Mouse (Mus musculus) T-helper 2 cell (primary cell): Measurements from ENCODE around the gene Mtmr14.

Experiments used
- in situ Hi-C: fragments of 300-600 bp; cut with MboI, MseI; formaldehyde crosslinking; loops from one replicate; pipeline ENCODE4 v1.15.1; 2025; ENCODE audit warnings: high pct_unique_total_duplicates

The Mtmr14 gene

DNA sequence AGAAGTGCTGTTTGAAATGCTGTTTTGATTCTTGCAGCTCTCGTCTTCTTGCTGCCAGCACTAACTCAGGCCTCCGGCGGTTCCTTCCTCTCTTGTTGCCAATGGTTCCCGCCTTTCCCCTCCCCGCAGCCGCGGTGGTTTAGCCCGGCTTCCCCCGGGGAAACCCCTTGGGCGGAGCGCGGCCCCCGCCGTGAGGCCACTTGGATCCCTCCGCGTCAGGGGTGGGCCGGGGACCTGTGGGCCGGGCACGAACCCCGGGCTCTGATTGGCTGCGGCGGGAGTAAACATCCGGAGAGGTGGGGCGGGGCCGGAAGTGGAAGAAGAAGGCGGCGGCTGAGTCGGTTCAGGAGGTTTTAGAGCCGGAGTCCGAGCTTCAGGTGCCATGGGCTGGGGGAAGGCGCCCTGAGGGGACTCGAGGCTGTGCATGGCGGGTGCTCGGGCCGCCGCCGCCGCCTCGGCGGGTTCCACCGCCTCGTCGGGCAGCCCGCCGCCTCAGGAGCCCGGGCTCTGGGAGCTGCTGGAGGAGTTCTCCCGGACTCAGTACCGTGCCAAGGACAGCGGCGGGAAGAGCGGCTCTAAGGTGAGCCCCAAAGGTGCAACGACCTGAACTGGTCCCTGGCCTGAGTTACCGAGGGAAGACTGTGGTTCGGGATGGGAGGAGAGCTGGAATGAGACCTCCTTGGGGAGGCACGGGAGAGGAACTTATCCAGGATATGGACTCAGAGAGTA lies at the start of gene Mtmr14:
Gene Mtmr14 (plus strand): TSS at position 302 of the 729 bp plus-strand sequence.
- in situ Hi-C loops = loop anchor here (10.0 kb wide), 1 partner anchor 193 kb away; the partner anchor contains the start of gene Thumpd3

DNA sequence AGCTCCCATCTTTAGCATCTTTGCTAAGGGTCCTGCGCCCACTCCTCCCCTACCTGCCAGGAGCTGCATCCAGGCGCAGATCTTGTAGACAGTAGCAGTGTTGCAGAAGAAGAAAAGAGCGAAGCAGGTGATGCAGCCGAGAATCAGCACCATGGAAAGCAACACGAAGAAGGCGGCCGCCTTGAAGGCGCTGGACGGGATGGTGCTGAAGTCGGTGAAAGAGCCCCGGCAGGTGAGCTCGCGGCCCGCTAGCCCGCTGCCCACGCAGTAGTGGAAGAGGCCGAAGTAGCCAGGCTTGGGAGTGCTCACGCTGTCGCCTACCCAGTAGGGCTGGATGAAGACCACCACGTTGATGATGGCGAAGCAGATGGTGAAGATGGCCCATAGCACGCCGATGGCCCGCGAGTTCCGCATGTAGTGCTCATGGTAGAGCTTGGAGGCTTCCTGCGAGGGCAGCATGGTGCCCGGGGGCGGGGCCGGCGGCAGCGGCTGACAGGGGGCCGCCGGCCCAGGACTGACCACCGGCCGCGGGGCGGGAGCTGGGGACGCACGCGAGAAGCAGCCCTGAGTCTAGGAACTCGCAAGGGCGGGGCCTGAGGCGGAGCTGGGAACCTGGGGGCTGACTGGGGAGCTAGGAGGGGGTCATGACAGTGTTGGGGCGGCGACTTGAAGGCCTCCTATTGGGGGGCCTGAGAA lies 43.7 kb upstream of the Mtmr14 start:
- in situ Hi-C loops = no loop called here

DNA sequence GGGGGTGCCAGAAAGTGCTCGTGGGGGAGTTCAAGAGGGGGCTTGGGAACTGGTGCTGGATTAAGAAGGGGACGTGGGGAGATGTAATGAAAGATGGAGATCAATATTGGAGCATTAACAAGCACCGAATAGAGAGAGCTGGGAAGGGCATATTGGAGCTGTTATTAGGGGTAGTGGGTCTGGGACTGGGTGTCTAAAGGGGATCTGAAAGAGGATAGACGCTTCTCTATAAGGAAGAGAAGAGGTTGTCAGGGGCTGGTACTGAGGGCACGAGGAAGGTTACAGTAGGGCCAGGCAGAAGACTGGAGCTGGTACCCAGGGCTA lies 43.2 kb upstream of the Mtmr14 start:
- in situ Hi-C loops = no loop called here

DNA sequence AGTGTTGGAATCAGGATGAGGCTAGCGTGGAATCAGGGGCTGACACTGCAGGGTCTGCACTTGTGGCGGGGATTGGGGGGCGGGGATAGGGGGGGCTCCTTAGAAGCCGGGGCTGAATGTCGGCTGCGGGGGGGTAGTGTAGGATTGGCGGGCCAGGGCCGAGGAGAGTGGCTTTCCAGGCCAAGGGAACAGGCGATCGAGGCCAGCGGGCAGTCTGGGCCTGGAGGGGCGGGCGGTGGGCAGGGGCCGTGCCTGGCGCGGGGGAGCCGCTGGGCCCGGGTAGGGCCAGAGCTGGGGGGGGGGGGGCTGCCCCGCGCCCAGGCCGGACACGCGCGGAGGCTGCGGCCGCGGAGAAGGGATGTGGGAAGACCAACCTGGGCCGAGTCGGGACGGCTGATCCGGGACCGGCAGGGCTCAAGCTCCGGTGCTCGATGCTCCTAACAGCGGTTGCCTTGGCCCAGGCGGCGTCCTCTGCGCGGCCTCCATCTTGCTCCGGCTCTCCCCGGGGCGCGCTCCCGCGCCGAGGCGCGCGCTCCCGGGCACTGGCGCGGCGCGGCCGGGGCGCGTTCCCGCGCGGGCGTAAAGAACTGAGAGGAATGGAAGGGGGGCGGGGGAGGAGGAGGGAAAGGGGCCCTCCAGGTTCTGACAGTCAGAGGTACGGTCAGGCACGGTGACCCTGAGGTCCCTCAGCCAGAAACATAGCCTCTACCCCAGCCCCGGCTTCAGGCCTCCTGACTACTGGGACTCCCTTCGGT lies 42.6 kb upstream of the Mtmr14 start, which contains the start of gene Lhfpl4:
Gene Lhfpl4 (minus strand): TSS at position 544 of the 755 bp plus-strand sequence.
- in situ Hi-C loops = no loop called here

DNA sequence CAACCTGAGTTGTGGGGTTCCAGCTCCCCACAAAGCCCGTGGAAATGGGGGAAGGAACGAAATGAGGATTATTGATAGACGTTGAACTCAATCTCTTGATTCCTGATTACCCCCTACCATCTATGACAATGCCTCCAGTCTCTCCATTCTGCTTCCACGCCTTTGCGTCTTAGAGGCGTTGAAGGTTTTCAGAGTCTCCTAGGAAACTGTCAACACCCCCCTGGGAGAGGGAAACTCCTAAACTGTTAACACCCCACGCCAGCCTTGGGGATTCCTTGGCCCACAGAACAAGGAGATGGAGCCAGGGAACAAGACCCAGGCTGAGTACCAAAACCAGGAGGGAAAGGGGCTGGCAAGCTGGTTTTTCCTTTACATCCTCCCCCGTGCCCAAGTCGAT lies 42.0 kb upstream of the Mtmr14 start:
- in situ Hi-C loops = no loop called here

DNA sequence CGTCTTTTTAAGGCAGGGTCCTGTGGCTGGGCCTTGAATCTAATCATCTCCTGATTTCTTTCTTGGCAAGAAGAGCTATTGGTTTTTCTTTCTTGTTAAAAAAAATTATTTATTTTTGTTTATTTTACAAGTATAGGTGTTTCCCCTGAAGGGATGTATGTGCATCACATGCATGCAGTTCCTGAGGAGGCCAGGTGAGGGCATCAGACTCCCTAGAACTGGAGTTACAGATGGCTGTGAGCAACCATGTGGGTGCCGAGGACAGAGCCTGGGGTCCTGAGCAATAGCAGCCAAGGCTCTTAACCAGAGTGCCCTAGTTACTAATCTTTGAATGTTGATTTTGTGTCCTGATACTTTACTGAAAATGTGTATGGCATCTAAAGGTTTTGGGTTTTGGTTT lies 21.4 kb upstream of the Mtmr14 start:
- in situ Hi-C loops = no loop called here

DNA sequence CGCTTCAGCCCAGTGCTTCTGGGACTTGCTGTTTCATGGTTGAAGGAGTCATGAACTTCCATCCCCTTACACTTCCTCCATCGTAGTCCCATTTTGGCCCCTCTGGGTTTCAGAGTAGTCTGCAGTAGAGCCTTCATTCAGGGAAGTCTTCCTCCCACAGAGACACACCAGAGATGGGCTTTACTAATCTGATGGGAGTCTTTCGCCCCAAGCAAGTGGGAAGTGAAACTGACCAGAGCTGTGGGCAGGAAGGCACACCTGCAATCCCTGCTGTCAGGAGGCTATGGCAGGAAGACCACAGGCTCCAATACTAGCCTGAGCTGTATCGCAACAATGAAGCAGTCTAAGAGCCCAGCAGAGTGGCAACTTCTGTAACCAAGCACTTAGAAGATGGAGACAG lies 11.8 kb upstream of the Mtmr14 start:
- in situ Hi-C loops = no loop called here

DNA sequence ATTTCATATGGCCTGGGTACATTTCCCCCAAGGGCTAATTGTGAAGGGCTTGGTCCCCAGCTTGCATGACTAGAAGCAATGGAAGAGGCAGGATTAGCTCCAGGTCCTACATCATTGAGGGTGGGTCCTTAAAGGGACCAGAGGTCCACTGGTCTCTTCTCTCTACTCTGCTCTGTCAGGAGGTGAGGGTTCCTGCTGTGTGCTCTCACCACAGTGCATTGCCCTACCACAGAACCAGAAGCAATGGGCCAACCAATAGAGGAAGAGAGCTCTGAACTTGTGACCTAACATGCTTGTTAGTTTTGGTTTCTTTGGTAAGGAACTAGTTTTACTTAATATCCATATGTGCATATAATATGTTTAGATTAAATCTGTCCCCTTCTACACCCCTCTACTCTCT lies 10.9 kb upstream of the Mtmr14 start:
- in situ Hi-C loops = no loop called here

DNA sequence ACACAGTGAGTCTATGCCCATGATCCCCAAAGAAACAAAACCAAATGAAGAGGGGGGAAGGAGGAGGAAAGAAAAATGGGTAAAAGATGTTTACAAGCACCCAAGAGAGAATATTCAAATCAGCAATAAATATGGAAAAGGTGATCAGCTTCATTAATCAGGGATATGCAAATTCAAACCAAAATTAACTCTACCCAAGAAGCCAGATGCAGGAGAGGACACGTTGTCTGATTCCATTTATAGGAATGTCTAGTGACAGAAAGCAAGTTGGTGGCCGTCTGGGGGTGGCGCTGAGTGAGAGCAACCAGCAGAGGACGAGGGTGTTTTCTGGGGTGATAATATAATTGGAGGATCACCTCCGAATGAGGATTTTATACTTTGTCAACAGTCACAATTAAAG lies 2.5 kb upstream of the Mtmr14 start:
- in situ Hi-C loops = loop anchor here (10.0 kb wide), 1 partner anchor 190 kb away; the partner anchor contains the start of gene Thumpd3

DNA sequence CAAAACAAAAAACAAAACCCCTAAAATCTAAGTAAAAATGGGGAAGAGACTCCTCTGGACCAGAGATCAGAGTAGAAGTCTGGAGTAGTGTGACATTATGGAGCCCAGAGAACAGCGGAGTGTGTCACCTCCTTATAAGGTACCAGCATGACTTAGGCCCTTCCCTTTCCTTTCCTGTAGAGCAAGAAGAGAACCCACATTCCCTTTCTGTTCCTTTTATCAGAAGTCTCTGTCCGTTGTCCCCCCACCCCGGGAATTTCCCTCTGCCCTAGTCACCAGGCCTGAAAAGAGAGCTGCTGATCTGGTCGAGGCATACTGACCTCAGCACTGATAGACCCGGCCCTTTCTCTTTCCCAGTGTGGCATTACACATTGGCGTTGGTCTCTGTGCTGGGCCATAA lies 799 bp downstream of the Mtmr14 start:
- in situ Hi-C loops = loop anchor here (10.0 kb wide), 1 partner anchor 194 kb away; the partner anchor contains the start of gene Thumpd3

DNA sequence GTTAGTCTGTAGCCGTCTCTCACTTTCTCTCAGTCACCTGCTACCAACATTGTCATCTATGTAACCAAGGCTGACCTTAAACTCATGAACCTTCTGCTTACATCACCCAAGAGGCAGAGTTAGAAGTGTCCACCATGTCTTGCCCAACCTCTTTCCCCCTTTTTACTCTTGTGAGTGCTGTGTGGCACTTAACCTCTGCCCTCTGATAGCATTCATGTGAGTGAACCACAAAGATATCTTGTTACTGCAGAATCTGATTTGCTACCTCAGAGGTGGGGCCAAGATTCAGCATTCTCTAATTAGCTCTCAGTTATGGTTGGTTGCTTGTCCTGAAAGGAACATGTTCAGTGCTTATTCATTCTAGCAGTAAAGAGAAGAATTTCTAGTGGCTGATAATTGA lies 5.1 kb downstream of the Mtmr14 start:
- in situ Hi-C loops = loop anchor here (5.0 kb wide), 1 partner anchor 60 kb away; no protein-coding TSS in a partner anchor

DNA sequence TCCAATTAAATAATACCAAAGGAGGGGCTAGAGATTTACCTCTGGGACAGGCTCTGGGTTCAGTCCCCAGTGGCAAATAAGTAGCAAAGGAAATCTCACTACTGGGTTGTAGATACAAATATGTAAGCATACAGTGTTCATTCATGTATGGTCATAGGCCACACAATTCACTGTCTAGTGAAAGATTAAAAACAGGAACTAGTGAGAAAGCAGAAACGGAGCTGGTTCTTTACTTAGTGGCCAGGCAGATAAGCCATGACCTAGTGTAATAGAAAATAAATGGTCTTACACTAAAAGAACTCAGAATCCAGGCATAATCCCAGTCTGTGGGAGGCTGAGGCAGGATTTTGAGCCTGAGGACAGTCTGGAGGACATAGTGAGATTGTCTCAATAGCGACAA lies 7.9 kb downstream of the Mtmr14 start:
- in situ Hi-C loops = no loop called here

DNA sequence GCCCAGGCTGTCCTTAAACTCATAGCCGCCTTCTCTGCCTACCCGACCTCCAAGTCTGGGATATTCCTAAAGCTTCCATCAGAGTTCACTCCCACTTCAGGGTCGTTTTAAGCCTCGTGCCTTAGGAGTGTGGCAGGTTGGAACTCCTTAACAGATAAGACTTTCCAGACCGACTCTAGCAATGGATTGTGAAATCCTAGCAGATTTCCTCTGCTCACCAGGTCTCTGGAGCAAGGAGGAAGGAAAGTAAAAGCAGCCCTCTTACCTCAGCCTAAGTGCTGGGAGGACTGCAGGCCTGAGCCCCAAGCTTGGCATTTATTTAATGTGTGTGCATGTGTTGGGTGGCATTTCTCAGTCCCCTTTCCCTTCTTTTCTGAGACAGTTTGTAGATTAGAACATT lies 13.1 kb downstream of the Mtmr14 start:
- in situ Hi-C loops = no loop called here

DNA sequence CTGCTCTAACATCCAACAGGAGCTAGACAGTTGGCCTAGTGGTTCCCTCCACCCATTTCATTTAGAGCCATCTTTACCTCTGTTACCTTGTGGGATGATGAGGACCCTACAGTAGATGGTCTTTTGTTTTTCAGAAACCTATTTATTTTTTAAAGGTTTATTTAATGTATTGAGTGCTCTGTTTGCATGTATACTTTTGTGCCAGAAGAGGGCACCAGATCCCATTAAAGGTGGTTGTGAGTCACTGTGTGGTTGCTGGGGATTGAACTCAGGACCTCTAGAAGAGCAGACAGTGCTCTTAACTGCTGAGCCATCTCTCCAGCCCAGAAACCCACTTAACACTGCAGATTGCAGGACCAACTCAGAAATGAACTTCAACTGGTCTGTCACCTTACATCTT lies 14.3 kb downstream of the Mtmr14 start:
- in situ Hi-C loops = no loop called here

DNA sequence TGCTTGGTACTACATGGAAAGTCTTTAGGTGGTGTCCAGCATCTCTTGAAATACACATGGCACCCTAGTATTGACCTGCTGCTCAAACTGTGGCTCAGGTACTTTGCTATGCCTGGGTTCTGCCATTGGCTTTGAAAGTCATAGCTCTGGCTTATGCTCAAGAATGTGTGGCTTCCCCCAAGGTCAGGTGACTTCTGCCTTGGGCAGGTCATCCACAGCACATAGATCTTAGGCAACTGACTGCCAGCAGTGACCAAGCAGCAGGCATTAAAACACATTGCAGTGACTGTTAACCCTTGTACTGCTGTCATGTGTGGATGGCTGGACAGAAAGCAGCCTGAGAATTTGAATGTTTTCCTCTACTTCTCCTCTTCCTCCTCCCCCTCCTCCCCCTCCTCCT lies 17.3 kb downstream of the Mtmr14 start:
- in situ Hi-C loops = no loop called here

DNA sequence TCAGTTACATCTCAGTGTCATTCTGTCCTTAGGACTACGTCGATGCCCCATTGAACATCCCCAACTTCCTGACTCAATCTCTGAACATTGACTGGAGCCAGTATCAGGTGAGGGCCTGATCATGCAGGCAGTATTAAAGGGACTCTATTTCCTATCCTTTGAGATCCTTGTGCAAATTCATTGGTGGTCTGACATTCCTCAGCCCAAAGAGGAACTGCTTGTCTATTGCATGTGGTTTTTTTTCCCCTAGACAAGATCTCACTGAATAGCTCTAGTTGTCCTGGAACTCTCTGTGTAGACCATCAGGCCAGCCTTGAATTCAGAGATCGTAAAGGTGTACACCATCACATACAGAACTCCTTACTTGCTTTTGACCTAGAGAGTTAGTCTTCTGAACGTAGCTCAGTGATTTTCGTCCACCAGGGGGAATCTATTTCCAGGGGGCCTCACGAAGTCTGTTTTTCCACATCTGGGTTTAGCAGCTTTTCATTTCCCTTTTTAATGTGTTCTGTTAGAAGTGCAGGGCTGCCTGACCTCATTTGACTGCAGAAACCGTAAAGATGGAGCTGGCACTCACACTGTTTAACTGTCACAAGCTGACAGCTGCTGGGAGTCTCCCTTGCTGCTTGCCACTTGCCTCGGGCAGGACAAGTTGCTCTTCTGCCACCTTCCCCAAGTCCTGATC lies 23.7 kb downstream of the Mtmr14 start:
- in situ Hi-C loops = no loop called here

DNA sequence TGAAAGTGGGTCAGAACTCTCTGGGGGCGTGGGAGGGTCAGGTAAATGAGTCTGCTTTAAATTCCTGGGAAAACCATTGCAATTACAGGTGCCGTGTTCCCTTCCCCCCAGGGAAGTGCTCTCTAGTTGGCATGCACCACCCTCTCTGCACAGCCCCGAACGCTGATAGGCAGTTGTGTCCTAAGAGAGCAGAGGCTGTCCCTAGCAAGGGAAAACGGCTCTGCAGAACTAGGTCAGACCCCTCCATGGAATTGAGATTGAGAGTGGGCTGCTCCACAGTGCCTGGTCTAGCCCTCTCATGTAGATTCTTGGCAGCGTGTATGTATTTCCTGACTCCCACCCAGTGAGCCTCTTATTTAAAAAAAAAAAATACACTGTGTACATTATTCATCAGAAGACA lies 25.9 kb downstream of the Mtmr14 start:
- in situ Hi-C loops = no loop called here

DNA sequence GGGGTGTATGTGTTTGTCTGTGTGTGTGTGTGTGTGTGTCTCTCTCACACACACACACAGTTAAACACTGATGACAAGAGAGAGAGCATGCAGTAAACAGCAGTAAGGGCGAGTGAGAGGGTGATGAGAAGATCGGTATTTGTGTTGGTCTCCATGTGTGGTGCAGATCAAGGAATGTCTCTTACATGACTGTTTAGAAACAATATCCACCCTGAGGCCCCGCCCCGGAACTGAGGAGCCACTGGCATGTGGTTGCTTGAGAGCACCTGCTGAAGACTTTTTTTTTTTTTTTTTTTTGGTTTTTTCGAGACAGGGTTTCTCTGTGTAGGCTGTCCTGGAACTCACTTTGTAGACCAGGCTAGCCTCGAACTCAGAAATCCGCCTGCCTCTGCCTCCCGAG lies 26.8 kb downstream of the Mtmr14 start:
- in situ Hi-C loops = no loop called here

DNA sequence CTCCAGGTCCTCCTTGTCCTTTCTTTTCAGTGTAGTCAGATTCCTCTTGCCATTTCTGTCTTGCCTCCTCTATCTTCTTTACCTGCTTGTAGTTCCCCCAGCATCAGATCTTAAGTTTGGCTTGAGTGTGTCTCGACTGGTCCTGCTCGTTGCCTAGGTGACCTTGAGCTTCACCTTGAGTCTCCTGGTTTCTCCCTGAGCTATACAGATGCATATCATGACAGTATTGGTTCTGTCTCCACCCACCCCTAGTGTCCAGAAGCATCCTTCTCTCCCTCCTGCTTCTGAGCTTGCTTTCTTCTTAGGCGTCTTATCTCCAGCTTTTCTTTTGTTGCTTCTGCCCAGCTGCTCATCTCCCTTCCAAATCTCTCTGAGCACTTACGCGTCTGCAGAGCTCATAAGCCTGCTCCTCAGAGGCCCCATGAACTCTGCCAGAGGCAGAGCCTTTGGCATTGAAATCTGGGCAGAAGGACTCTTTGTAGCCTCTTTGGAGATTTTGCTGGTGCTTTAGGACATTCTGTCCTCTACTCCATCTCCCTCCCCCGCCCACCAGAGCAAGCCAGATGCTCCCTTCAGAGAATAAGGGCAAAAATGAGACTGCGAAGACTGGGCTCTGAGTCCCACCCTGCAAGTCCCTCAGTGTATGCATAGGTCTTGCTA lies 29.5 kb downstream of the Mtmr14 start:
- in situ Hi-C loops = no loop called here

DNA sequence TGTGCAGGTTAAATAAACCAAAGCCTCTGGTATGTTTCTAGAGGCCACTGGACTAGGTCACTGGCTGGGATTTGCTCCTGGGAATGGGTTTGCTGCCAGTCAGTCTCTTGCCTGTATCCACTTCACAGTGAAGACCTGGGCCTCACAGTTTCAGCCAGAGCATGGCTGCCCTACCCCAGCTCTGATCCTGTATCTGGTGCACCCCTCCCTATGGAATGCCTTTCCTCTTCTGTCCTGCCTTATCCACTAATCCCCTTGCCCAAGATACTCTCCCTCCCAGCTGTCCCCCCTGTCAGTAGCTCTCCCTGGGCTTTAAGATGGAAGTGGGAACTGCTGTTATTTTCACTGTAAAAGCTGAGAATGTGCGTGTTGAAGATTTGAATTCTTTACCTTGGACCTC lies 30.3 kb downstream of the Mtmr14 start:
- in situ Hi-C loops = no loop called here

DNA sequence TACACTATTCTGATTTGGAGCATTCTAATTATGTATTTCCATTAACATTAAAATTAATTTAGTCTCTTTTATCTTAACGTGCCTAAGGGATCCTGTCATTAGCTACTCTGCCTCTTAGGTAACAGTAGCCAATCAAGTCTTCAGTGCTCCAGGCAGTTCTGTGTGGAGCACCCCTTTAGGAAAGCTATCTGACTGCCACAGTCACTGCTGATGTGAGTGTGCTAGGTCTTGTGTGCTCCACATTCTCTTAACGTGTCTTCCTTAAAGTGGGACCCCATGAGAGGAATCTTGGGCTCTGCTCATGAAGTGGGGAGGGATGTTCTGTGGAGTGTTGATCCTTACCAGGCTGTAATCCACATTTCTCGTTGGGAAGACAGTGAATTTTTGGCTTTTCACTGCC lies 34.7 kb downstream of the Mtmr14 start:
- in situ Hi-C loops = no loop called here
